Mouse (Mus musculus): ENCODE results near the gene Noxa1. TPM values are rescaled to one million over a fixed set of nuclear protein-coding genes. Genes with fewer than 3 reads are reported as not detected.

The Noxa1 gene
- polyA plus RNA-seq, 1 experiment = not detected

GRCm38 (mm10) chr2:25098956-25099355 is 4.0 kb upstream of the Noxa1 start:
- no peak overlapping the region for H3K4me3 ChIP-seq (ENCODE audit: insufficient read depth, low read depth, low read length)
- no peaks in the 10 kb centered on the region for H3K4me1 ChIP-seq (ENCODE audit: control insufficient read depth, insufficient read depth, low read length)
- 48% methylated on average over 5 of the region's 5 CpGs for WGBS
- H3K27ac ChIP-seq (ENCODE audit: insufficient read depth, low read depth, low read length) = no peak overlapping the region
- no peak for TF ChIP-seq POLR2A (IDR thresholded peaks at IDR 0.05; ENCODE audit: low read depth, low read length)
- peak; percentile 72 for TF ChIP-seq CTCF (conservative IDR thresholded peaks at IDR 0.05; ENCODE audit: insufficient read depth, insufficient read length, low read depth, low read length)
- no peaks in the 10 kb centered on the region for H3K36me3 ChIP-seq (ENCODE audit: control insufficient read depth, insufficient read depth, low read length)
- H3K27me3 ChIP-seq (replicated peaks; ENCODE audit: control insufficient read depth, insufficient read depth, low read length) = no peaks in the 10 kb centered on the region
- DNase-seq = peak; percentile 33

- H3K4me1 ChIP-seq (ENCODE audit: control insufficient read depth, insufficient read depth, low read length) = no peaks in the 10 kb centered on the region
- H3K27ac ChIP-seq (ENCODE audit: insufficient read depth, low read depth, low read length) = no peak overlapping the region
- no peak for DNase-seq
- 79% methylated on average over 3 of the region's 3 CpGs for WGBS
- H3K27me3 ChIP-seq (replicated peaks; ENCODE audit: control insufficient read depth, insufficient read depth, low read length) = no peaks in the 10 kb centered on the region
- no peaks in the 10 kb centered on the region for H3K36me3 ChIP-seq (ENCODE audit: control insufficient read depth, insufficient read depth, low read length)
- H3K4me3 ChIP-seq (ENCODE audit: insufficient read depth, low read depth, low read length) = no peak overlapping the region
- TF ChIP-seq POLR2A (IDR thresholded peaks at IDR 0.05; ENCODE audit: low read depth, low read length) (no peak), CTCF (conservative IDR thresholded peaks at IDR 0.05; ENCODE audit: insufficient read depth, insufficient read length, low read depth, low read length) (no peak)
These were observed 3.2 kb upstream of the Noxa1 start for GRCm38 (mm10) chr2:25098005-25098615.

- Histone ChIP-seq H3K36me3 (ENCODE audit: control insufficient read depth, insufficient read depth, low read length) (no peaks in the 10 kb centered on the region), H3K27me3 (replicated peaks; ENCODE audit: control insufficient read depth, insufficient read depth, low read length) (no peaks in the 10 kb centered on the region), H3K4me3 (ENCODE audit: insufficient read depth, low read depth, low read length) (no peak overlapping the region), H3K4me1 (ENCODE audit: control insufficient read depth, insufficient read depth, low read length) (no peaks in the 10 kb centered on the region), H3K27ac (ENCODE audit: insufficient read depth, low read depth, low read length) (no peak overlapping the region)
- no peak for DNase-seq
- WGBS = 58% methylated on average over 17 of the region's 17 CpGs
- TF ChIP-seq CTCF (conservative IDR thresholded peaks at IDR 0.05; ENCODE audit: insufficient read depth, insufficient read length, low read depth, low read length) (no peak), POLR2A (IDR thresholded peaks at IDR 0.05; ENCODE audit: low read depth, low read length) (no peak)
These were observed 202 bp downstream of the Noxa1 start for GRCm38 (mm10) chr2:25094785-25095108.

- Histone ChIP-seq H3K4me1 (ENCODE audit: control insufficient read depth, insufficient read depth, low read length) (peaks cover 3% of the 10 kb centered on the region; the same call in 1 of the 2 replicates), H3K4me3 (ENCODE audit: insufficient read depth, low read depth, low read length) (no peak overlapping the region), H3K27ac (ENCODE audit: insufficient read depth, low read depth, low read length) (no peak overlapping the region), H3K27me3 (replicated peaks; ENCODE audit: control insufficient read depth, insufficient read depth, low read length) (no peaks in the 10 kb centered on the region), H3K36me3 (ENCODE audit: control insufficient read depth, insufficient read depth, low read length) (no peaks in the 10 kb centered on the region)
- 83% methylated on average over 3 of the region's 3 CpGs for WGBS
- no peak for DNase-seq
- TF ChIP-seq CTCF (conservative IDR thresholded peaks at IDR 0.05; ENCODE audit: insufficient read depth, insufficient read length, low read depth, low read length) = no peak
- no peak for TF ChIP-seq POLR2A (IDR thresholded peaks at IDR 0.05; ENCODE audit: low read depth, low read length)
These were observed 6.3 kb downstream of the Noxa1 start for GRCm38 (mm10) chr2:25088636-25089035.

GRCm38 (mm10) chr2:25087842-25088241 is 7.1 kb downstream of the Noxa1 start:
- peak; percentile 70 for DNase-seq
- H3K36me3 ChIP-seq (ENCODE audit: control insufficient read depth, insufficient read depth, low read length) = no peaks in the 10 kb centered on the region
- 45% methylated on average over 2 of the region's 2 CpGs for WGBS
- H3K27me3 ChIP-seq (replicated peaks; ENCODE audit: control insufficient read depth, insufficient read depth, low read length) = no peaks in the 10 kb centered on the region
- TF ChIP-seq POLR2A (IDR thresholded peaks at IDR 0.05; ENCODE audit: low read depth, low read length) = no peak
- TF ChIP-seq CTCF (conservative IDR thresholded peaks at IDR 0.05; ENCODE audit: insufficient read depth, insufficient read length, low read depth, low read length) = no peak
- H3K4me1 ChIP-seq (ENCODE audit: control insufficient read depth, insufficient read depth, low read length) = peaks cover 3% of the 10 kb centered on the region; the same call in 1 of the 2 replicates
- H3K27ac ChIP-seq (ENCODE audit: insufficient read depth, low read depth, low read length) = no peak overlapping the region
- no peak overlapping the region for H3K4me3 ChIP-seq (ENCODE audit: insufficient read depth, low read depth, low read length)

GRCm38 (mm10) chr2:25085571-25085970 is 9.4 kb downstream of the Noxa1 start:
- no peak overlapping the region for H3K27ac ChIP-seq (ENCODE audit: insufficient read depth, low read depth, low read length)
- 88% methylated on average over 5 of the region's 5 CpGs for whole genome bisulfite sequencing
- no peaks in the 10 kb centered on the region for H3K27me3 ChIP-seq (replicated peaks; ENCODE audit: control insufficient read depth, insufficient read depth, low read length)
- no peak for TF ChIP-seq CTCF (conservative IDR thresholded peaks at IDR 0.05; ENCODE audit: insufficient read depth, insufficient read length, low read depth, low read length)
- no peak for TF ChIP-seq POLR2A (IDR thresholded peaks at IDR 0.05; ENCODE audit: low read depth, low read length)
- no peaks in the 10 kb centered on the region for H3K36me3 ChIP-seq (ENCODE audit: control insufficient read depth, insufficient read depth, low read length)
- no peak overlapping the region for H3K4me3 ChIP-seq (ENCODE audit: insufficient read depth, low read depth, low read length)
- DNase-seq = no peak
- peaks cover 3% of the 10 kb centered on the region; the same call in 1 of the 2 replicates for H3K4me1 ChIP-seq (ENCODE audit: control insufficient read depth, insufficient read depth, low read length)

GRCm38 (mm10) chr2:25083697-25084096 is 11.3 kb downstream of the Noxa1 start:
- no peak overlapping the region for H3K4me3 ChIP-seq (ENCODE audit: insufficient read depth, low read depth, low read length)
- no peak overlapping the region for H3K27ac ChIP-seq (ENCODE audit: insufficient read depth, low read depth, low read length)
- TF ChIP-seq POLR2A (IDR thresholded peaks at IDR 0.05; ENCODE audit: low read depth, low read length) = no peak
- no peak for TF ChIP-seq CTCF (conservative IDR thresholded peaks at IDR 0.05; ENCODE audit: insufficient read depth, insufficient read length, low read depth, low read length)
- H3K4me1 ChIP-seq (ENCODE audit: control insufficient read depth, insufficient read depth, low read length) = peaks cover 4% of the 10 kb centered on the region; the same call in 1 of the 2 replicates
- no peaks in the 10 kb centered on the region for H3K27me3 ChIP-seq (replicated peaks; ENCODE audit: control insufficient read depth, insufficient read depth, low read length)
- no peak for DNase-seq
- H3K36me3 ChIP-seq (ENCODE audit: control insufficient read depth, insufficient read depth, low read length) = no peaks in the 10 kb centered on the region
- 88% methylated on average over 4 of the region's 4 CpGs for WGBS

All from kidney, adult 2 months (tissue).